Mouse (Mus musculus) CD4-positive helper T cell, adult 2 months (primary cell): ENCODE results near the gene Oit3.

Experiments used
- DNase-seq: peaks from one replicate; pipeline ENCODE4 v3.0.0-alpha.2; 2012; ENCODE audit warnings: low read depth, missing footprints, low spot score

Gene Oit3

DNA sequence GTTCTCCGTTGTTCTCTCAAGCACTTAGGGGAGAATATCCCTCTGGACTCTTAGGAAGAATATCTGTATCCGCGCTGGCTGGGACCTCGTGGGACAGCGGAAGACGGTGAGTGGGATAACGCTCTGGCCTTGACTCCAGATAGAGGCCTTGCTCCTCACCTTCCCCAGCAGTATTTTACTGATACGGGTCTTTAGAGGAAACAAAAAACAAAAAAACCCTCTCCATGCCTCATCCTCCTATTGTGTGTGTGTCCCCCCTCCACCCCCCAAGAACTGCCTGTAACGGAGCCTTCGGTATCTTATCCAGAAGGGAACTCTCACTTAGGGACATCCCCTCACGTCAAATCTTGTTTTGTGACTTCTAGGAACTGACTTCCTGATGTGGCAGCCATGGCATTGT lies at the start of gene Oit3:
TSS of gene Oit3 (minus strand) at position 44 of the 400 bp plus-strand sequence.
- no peak for DNase-seq

DNA sequence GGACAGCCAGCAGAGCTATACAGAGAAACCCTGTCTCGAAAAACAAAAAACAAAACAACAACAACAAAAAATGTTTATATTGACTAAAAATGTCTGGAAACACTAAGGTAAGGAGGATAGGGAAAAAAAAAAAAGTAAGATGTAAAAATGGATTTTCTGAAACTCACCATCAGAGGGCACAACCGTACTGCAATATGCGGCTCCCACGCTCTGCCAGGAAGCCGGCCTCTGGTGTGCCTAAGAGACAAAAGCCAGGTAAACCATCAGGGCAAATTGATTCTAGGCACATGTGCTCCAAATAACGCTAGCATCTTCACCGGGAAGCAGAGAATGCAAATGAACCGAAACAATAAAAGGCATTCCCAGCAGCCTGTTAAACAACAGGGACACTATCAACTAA lies 49.3 kb upstream of the Oit3 start:
- DNase-seq: peak; percentile 31

DNA sequence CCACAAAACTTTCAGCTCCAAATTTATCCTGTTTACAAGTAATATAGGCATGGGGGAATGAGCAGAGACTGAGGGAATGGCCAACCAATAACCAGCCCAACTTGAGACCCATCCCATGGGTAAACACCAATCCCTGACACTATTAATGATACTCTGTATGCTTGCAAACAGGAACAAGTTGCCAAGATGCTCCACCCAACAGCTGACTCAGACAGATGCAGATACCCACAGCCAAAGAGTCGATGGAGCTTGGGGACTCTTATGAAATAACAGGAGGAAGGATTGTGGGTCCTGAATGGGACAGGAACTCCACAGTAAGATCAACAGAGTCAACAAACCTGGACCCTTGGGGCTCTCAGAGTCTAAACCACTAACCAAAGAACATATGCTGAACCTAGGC lies 47.8 kb upstream of the Oit3 start:
- DNase-seq: no peak

DNA sequence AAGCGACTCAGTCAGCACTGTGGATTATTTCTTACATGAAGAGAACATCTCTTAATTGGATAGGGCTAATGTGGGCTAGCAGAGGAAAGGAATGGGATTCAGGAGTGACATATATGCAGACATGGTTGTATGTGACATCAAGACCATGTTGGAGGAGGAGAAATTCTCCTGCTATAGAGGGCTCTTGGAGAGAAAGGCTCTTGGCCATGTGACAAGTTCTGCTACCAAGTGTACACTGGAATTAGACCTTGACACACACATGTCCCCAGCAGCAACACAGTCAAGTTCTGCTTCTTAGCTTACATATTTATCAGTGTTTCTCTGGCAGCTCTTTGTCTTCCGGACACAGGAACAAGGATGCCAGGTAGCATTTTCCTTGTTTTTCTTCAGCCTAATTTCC lies 45.8 kb upstream of the Oit3 start:
- no peak for DNase-seq

DNA sequence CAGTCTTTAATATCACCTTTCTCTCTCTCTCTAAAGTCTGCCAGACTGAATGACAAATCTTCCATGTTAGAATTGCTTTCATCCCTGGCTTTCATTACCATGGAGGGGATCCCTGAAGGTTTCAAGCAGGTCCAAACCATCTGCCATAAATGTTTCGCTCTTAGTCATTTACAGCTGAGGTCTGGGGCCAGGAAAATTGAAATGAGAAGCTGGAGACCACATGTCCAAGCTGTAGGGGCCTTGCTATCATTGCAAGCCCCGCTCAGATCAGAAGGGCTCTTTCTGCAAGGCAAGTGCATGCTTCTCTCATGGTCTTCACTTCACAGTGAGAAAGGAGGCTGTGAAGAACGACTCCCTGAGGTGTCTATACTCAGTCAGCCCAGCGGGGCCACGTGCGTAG lies 42.7 kb upstream of the Oit3 start:
- no peak for DNase-seq

DNA sequence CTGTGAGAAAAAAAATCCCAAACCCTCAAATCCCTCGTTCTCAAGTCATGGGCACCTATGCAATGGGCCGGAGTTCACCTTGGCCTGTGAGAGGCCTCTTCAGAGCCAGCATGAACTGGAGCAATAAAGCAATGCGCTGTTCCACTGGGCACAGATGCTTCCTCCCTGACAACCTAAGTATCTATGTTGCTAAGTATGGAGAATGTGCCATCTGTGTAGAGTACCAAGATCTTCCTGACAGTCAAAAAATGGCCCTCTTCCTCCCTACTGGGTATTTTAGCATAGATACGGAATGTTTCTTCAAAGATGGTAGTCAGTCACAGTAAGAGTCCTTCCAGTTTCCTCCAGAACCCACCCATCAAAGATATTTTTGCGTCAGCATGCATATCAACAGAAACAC lies 39.8 kb upstream of the Oit3 start:
- no peak for DNase-seq

DNA sequence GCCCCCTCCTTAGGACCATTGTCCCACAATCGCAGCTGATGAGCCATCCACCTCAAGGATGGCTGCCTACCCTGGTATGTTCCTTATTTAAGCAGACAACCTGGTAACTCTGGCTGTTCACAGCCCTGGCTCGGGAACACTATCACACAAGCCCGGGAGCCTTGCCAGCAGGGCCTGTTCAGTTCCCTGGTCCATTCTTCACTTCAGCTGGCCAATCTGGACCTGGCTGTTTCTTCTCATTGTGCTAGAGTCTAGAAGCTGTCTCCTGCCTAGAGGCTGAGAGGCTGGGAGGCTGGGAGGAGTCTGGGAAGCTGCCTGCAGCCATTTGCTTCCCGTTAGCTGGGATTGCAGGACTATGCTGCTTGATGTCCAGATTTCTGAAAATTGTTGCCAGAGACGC lies 28.9 kb upstream of the Oit3 start:
- no peak for DNase-seq

DNA sequence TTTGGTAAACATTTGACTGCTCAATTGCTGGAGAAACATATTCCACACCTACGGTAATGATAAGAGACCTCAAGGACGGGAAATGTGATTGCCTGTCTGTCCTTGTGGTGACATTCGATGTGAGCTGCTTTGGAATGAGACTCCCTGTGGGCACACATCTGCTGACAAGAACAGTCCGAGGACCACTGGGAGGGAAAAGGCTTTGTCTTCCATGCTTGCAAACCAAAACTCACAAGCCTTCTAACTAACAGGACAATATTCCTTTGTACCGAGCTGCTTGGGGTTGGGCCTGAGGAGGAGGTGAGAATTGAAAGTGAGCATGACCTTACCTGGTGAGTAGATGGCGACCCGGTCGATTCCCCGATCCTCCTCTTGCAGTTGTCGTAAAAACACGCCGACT lies 25.7 kb upstream of the Oit3 start:
- DNase-seq: no peak

DNA sequence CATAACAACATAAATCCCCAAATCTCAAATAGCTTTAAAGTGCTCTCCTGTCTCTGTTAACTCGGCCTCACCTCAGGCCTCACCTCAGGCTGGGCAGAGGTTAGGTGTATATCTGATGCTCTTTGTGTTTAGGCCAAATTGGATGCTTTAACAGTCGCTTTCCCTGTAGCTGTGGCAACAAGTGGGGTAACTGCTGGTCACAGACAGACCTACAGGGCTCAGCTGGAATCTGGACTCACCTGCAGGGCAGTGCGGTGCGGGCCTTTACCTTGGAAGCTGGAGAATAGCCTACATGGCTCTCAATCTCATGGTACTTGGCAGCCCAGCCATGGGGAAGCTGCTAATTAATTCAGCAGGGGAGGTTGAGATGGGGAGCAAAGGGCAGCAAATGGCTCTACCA lies 25.0 kb upstream of the Oit3 start:
- no peak for DNase-seq

DNA sequence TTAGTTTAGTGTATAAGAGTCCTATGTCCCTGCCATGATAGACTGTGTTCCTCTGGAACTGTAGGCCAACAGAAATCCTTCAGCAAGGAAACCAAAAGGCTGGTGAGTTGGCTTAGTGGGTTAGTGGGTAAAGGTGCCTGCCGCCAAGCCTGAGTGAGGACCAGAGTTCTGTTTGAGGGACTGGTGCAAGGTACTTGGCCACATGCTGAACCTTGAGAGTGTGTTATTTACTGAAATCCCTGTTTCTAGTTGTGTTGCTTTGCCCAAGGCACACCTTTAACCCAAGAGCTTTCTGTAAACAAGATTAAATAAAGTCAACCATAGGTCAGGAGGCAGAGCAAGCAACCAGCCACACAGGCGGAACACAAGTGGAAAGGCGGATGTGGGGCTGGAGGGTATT lies 24.0 kb upstream of the Oit3 start:
- DNase-seq: no peak

DNA sequence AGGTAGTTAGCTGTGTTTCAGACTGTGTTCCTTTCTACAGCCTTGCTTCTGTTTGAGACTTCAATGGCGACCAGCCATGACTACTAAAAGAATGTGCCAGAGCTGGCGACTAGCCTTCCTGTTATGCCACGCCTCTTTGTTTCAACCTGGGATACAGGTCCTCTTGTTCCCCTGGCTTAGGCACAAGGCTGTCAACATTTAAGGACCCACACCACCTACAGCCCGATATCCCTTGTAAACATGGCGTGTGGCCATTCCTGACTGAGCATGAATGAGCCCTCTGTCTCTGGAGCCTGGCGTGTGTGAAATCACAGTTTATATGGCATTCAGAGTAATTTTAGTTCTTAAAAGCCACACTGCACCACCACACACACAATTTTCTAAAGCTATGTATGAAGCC lies 20.7 kb upstream of the Oit3 start:
- DNase-seq: no peak

DNA sequence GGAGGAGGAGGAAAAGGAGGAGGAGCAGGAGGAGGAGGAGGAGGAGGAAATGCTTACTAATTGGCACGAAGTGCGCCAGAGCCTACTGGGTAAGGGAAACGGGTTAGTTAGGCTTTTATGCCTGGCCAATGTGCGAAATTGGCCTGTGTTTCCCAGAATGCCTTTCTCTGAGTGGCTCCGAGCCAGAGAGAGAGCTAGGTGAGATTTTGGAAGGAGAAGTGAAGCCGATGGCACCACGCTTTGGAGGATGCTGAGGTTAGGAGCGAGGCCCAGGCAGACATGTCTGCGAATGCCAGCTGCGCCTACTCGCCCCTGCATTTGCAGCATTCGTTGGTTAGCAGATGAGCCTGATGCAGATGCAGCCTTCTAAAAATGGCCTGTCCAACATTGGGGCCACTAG lies 18.2 kb upstream of the Oit3 start:
- DNase-seq: no peak

DNA sequence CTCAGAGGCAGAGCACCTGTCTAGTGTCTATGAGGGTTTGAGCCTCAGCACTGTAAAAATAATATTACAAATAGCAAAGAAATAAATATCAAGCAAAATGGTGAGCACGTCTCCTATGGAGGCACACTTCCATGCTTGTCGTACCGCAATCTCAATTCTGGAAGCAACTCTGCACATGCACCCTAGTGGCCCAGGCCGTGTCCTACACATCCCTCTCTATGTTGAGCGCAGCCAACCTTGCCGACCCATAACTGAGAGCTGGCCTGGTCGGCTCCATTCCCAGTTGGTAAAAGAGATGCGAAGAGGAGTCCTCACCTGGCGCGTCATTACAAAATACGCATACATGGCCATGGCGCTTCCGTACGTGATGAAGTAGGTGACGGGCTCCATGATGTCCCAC lies 13.1 kb upstream of the Oit3 start:
- DNase-seq: no peak

DNA sequence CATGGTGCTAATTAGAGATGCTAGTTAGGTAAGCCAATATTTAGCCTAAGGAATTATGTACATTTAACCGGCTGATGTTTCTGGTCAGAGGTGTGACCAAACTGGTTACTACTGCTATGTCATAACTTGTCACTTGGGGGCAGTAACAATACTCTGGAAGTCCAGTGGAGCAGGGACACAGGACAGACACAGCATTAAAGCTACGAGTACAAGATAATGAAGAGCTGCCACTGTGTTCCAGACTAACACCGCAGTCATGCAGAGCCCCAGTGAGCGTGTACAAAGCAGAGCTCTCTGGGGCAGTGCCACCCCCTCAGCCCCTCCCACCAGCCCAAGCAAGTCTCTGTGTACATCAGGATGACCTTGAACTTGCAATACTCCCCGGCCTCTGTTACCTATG lies 10.3 kb upstream of the Oit3 start:
- DNase-seq: peak; percentile 14

DNA sequence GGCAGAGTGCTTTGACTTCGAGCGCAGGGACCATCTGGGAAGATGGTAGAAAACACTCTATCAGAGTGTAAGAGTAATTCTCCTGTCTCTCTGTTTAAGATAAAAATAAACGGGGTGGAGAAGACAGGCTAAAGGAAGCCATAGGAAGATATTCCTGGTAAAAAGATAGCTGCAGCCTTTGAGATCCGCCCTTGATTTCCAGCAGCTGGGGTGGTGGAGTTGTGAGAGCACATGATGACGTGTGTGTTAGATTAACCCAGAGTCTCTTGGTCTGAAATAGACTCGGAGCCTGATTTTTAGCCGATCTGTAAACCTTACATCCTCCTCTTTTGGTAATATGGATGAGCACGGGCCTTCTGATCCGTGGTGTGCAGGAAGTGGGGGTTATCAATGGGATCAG lies 6.0 kb upstream of the Oit3 start:
- no peak for DNase-seq

DNA sequence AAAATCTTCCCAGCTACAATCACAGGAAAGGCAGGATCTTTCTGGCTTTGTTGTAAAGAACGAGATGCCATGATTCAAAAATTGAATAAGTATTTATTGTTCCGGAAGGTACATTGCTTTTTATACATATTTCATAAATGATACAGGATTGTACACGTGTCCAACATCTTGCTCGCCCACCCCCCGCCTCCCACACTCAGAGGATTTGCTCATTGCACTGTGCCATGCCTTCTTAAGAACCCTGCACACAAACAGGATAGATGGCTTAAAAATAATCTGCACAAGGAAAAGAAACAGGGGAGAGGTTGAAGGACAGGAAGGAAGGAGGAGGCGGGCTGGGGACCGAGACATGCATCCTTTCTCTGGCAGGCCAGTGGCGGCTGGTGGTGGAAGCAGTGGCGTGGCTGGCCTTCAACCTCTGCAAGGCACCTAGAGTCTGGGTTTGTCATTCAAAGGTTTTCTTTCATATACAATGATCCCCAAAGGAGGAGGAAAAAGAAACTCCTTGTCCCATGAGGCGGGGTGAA lies 5.4 kb upstream of the Oit3 start:
- no peak for DNase-seq

DNA sequence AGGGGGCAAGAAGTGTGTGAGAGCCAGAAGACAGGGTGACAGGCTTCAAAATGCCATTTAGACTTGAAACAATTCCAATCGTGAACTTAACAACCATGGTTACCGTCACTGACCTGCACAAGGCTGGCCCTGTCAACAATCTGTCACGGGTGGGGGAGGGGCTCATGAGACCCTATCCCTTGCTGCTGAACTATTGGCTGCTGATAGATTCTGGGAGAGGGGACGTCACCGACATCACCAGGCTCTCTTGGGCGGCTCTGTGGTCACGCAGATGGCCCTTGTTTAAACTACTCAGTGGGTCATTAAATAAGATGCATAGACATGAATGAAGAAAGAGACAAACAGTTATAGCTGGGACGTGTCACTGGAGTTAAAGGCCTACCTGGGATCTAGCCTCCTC lies 3.1 kb upstream of the Oit3 start:
- no peak for DNase-seq

DNA sequence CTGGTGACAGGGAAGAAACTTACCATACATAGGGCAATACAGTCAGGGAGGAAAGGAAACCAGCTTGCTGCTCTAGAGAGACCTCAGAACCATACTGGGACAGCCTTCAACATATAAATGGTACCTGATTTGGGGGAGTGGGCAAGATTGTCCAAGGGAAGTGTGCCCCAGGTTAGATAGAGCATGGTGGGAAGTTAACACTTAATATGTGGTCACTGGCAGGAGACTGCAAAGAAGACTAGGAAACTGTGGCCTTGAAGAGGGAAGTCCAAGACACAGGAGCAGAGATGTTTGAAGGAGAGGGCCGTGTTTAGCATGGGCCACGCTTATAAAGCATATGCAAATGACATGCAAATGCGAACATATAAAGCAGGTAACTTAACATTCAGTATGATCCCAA lies 2.5 kb upstream of the Oit3 start:
- no peak for DNase-seq

DNA sequence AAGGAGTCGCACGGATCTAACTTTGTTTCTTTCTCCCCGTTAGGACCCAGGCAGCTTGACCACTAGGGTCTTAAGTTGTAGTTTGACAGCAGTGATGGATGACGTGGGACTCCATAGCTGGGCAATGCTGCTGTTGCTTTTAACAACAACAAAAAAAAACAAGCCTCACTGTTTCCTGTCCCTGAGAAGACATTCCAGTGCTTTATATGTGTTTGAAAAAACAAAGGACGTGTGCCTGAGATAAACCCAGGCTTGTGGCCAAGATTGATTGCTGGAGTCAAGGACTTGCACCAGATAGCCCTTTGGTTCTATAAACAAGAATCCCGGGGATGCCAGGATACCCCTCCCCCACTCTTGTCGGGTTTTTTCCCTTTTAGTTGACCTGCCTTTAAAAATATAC lies 1.6 kb upstream of the Oit3 start:
- no peak for DNase-seq

DNA sequence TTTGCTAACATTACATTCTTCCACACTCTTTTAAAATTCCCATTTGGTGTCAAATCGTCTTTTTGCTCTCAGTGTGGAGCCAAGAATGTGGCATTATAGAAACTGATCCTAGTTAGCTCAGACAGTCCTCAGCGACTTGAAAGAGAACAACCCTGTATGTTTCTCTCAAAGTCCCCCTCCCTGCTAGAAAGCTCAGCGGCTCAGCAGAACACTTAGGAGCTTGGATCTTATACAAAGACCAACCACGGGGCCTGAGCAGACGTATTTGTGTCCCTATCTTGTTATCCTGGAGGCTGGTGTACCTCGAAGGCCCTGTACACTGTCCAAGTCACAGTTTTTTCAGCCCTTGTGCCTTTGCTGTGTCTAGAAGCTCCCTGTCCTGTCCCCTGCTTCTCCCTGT lies 1.4 kb downstream of the Oit3 start:
- no peak for DNase-seq

DNA sequence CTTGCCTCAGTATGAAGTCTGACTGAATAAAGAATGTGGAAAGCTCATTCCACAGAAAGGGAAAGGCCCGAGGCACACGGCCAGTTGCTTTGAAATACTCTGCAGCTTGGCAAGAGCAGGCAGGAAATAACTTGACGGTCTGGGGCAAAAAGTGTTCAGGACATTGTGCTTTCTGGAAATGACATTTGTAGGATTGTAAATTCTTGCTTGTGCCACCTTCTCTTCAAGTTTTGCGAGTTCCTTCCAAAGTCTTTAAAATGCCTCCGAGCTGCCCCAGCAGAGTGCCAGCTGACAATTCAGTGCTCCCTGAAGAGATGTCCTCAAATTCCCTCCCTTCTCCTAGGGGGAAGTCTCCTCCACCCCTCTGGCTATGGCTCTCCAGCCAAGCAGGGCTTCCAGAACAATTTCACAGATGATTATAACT lies 2.1 kb downstream of the Oit3 start:
- no peak for DNase-seq

DNA sequence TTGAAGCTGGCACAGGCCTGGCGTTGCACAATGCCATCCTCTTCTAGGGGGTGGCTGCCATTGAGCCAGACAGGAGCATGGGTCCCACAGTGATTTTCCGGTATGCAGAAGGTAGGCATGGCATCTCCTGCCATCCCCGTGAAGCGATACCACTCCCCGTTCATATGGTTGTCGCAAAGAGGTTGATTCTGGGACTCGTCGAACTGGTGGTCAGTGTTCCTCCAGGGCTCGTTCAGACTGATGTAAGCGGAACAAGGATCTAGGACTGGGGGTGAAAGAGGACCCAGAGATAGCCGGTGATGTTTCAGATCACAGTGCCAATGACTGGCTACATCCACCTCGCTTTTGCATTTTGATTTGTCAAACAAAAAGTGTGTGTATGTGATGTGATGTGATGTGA lies 2.9 kb downstream of the Oit3 start:
- no peak for DNase-seq

DNA sequence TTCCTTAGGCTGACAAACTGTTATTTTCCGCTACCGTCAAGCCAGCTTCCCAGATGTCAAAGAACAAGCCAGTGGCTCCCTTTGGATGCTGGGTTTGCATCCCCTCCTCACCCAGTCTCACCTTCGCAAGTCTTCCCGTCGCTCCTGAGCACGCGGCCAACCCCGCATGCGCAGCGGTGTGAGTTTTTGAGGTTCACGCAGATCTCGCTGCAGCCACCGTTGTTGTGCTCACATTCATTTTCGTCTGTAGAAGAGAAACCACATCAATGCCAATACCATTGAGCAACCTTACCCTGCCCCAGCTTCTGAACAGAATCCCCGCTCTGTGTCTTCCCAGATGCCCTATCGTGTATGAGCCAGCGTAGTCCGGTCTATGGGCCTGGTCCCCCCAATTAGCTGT lies 5.8 kb downstream of the Oit3 start:
- DNase-seq: peak; percentile 60

DNA sequence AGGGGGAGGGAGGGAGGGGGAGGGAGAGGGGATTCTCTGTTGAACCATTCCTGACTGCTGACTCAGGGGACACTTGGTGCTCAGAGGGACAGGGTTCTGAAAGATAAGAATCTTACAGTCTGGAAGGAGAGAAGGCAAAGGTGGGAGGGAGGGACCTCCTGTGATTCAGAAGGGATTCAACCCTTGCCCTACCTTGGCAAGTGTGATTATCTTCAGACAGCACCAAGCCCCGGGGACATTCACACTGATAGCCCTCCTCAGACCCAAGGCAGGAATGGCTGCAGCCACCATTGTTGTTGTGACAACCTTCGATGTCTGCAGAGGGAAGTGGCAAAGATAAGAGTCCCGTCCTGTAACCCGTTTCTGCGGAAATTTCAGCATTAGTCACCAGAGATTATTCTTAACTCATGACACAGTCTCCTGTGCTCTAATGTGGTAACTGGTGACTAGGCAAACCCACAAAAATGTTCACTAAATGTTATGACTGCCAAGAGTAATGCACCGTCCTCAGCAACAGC lies 10.8 kb downstream of the Oit3 start:
- peak; percentile 71 for DNase-seq
